Mouse (Mus musculus) brain, adult 2 months (tissue): ENCODE results near the gene Enpp1.
A peak's percentile ranks its signal among the peaks of the same experiment; 100 is the strongest.

Experiments
- DNase-seq: peaks from one replicate; pipeline ENCODE4 v3.0.0; 2011; ENCODE audit warnings: low read depth, low spot score

The Enpp1 gene

DNA sequence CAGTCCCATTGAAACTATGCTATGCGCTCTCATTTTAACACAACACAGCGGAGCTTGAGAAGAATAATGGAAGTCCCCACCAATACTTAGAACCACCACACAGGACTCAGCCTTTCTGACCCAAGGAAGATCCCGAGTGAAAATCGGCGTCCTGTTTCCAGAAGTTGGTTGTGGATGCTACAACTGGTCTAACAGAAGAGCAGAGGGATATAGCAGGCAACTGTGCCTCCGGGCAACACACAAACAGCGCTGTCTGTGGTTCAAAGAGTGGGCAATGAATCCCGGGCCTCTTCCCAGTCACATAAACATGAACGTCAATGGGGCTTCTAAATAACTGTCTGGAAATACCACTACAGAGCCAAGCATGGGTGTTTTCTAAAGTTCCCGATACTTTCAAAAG is 888 bp downstream of the Enpp1 start:
- no peak for DNase-seq

DNA sequence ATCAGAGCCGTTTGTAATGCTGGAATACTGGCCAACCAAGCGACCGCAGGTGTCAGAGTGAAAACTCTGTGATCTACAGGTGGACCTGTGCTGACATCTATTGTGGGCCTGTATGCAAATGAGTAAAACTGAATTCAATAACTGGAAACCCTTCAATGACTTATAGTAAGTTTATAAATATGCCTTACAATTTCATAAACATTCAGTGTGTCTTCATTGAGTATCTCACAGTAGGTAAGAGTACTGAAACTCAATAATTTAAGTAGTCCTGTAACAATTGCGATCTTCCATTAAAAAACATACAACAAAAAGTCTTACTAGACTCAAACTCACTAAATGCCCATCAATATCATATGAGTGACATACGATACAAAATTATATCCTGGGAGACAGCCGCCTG is 1.6 kb downstream of the Enpp1 start:
- DNase-seq, result no peak

DNA sequence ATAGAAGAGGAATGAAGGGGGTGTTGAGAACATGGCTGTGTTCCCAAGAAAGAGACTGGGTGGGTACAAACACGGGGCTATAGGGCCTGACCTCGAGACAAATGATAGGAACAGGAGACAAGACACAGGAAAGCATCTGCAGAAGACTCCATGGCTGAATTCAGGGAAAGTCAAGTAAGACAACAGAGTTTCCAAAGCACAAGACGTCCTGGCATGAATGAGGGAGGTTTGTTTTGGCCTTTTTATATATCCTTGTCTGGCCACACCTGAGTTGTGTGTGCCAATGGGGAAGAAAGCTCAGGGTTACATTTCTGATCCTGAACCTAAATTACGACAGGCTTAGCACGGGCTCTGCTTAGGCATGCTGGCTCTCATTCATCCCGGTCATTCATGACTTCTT is 4.2 kb downstream of the Enpp1 start:
- no peak for DNase-seq

DNA sequence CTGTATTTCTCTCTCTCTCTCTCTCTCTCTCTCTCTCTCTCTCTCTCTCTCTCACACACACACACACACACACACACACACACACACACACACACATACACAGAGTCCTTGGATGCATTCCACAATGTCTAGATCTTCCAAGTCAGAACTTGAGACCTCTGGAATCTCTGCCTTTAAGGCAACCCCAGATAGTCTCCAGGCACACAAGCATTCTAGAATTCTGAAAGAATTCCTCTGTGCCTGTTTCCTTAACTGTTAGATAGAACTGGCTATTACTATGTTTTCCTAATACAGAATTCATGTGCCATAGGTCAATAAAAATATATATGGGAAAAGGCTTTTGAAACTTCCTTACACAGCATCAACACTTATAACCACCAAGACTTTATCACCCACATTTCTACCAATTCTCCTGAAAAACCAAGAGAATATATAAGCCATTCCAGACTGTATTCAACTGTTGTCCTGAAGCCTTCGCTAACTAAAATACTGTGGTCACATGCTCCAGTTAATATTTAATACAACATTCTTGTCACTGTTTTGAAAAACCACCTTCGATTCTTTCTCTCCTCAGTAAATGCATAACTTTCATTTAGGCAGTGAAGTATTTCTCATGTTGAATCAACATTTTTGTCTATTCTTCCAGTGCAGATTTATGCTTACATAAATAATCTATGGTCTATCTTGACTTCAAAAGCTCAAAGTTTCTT is 5.4 kb downstream of the Enpp1 start:
- no peak for DNase-seq

DNA sequence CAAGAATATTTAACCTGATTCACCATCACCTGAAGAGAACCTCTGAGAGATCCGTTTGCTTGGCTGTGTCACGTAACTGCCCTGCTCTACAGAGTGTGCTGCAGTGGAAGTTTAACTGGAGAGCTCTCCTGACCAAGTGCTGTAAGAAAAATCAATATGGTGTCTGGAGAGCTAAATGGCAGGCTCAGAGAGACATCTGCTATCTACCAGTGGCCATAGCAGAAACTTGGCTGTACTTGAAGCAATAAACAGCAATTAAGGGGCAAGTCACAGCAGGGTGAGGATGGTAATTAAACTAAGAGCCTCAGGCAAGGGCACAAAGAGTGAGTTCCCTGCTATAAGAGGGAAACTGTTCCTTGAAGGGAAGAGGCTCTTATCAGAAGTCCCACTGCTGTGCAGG is 9.3 kb downstream of the Enpp1 start:
- DNase-seq, result peak; percentile 46

DNA sequence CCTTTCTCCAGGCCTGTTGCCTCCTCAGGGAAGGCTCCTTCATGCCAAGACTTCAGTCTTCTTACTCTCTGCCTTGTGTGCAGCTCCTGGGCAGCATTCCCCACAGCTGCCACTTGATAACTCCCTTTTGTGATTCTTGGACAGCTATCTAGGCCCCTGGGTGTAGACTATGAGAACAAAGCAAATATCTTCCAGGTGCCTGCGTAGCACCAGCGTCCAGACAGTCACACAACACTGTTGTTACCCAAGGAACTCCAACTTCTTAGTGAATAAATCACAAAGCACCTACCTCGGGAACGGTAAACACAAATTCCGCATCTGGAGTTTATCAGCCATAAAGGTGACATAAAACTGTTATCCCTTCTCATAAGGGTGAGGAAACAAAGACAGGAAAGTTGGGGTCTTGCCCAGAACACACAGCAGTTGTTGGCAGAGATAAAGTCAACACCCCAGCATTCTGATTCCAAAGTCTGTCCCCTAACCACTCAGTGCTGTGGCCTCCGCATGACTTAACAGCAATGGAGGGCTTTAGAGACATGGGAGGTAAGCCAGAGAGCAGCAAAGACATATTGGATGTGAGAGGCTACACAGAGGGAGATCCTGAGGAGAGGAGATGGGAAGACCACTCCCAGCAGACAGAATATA is 13.7 kb downstream of the Enpp1 start:
- DNase-seq, result no peak

DNA sequence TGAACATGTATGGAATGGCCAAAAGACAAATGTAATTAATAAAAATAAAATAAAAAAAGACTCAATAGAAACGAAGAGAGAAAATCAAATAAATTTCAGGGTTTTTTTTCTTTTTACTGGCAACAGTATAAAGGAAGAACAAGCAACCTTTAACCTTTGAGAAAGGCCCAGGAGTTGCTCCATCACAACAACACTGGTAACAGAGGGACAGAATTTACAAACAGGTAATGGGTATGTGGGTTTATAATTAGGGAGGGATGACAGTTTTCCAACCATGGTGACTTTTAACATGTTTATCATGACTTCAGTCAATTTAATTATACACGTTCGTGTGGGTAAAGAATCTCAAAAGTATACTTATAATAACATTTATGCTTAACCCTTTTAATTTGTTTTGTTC is 15.2 kb downstream of the Enpp1 start:
- DNase-seq, result no peak

DNA sequence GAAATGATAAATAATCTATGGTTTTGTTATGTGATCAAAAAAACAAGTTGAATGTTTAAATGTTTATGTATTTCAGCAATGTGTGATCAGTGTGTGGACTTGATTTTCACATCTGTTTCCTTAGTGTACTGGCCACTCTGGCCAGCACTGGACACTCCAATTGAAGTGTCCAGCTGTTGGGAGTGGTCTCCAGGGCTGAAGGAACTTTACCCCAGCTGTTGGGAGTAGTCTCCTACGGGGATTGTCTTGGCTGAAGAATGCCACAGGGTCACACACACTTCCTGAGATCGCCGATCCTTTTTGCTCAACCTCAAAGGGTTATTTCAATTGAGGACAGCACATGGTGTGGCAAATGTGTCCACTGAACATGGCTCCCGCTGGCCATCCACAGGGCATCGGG is 16.2 kb downstream of the Enpp1 start:
- DNase-seq, result no peak

DNA sequence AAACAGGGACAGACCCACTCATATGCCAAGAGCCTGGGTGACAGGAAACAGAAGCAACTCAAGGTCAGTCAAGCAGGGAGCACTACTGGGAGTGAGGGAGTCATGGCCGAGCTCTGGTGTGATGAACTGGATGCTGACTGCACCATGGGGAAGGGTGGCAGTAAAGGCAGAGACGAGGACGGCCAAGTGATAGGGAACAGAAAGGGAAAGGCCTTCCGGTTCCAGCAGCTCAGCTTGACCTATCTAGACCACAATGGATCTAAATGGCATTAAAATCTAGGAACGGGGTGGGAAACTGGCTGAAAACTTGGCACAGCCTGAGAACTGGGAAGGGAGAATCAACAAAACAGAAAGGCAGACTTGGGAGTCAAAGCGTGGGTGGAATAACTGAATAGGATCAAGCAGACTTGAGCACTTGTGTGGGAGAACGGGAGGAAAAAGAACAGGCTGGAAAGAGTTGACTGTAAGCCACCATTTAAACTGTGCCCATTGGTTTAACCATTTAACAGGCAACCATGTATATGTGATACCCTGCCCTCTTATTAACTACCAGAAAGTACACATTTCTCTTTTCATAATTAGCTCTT is 29.3 kb downstream of the Enpp1 start:
- DNase-seq, result peak; percentile 70

DNA sequence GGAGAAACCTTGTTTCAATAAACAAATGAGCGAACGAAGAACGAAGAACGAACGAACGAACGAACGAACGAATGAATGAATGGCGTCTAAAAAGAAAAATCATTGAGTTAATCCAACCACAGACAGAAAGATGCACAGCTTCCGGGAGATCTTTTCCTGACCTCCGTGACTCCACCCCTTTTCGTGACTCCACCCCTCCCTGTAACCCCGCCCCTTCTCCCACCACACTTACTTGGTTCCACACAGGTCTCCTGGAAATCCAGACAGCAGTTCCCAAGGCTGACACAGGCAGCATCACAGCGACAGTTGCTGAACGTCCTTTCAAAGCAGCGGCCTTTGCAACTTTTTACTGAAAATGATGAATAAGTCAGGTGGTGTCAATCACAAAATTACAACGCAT is 34.3 kb downstream of the Enpp1 start:
- DNase-seq, result no peak

DNA sequence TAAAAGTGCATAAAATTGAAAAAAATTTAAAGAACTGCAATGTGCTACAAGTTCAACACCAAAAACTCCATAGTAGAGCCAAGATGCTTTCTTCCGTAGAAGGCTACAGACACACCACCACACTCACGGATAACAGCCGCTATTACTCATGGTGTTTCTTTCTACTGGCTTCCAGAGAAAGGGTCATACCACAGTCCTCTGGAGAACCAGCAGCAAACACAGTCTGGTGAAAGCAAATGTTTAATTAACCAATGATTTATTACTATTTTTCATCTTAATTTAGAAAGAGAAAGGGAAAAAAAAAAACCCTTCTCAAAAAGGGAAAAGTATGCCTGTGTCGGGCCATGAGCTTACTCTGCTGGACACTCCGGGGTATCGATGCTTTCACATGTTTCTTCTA is 37.7 kb downstream of the Enpp1 start:
- no peak for DNase-seq

DNA sequence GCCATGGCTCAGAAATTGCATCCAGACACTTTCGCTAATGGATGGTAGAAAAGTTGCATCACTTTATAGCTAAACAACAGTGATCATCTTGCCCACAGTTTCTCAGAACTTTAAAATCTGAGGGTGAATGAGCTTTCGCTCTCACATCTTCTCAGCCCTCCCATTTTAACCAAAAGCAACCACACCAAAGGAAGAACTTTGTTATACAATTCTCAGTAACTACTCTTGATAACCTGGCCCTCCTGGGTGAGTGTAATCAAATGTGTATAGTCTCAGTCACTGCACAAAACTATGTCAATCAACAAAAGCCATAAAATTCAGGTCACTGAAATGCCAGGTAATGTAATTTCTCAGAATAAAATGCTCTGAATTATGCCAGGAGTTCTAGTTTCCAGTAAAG is 39.0 kb downstream of the Enpp1 start:
- DNase-seq, result no peak

DNA sequence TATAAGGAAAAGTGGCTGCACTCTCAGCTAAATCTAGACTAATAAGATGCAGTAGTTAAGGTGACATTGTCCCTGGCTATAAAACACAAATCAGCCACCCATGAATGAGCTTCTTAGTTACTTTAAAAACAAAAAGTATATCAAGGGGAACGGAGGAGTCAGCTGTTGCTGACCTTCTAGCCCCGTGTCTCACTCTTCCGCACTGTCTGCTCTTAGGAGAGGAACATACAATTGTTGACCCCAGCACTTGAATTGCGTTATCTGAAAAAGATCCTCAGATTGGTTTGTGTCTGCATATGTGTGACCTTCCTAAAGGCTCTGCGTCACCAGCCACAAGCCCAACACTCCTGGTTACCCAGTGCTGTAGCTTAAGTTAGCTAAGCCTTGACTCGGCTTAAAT is 41.4 kb downstream of the Enpp1 start:
- no peak for DNase-seq

DNA sequence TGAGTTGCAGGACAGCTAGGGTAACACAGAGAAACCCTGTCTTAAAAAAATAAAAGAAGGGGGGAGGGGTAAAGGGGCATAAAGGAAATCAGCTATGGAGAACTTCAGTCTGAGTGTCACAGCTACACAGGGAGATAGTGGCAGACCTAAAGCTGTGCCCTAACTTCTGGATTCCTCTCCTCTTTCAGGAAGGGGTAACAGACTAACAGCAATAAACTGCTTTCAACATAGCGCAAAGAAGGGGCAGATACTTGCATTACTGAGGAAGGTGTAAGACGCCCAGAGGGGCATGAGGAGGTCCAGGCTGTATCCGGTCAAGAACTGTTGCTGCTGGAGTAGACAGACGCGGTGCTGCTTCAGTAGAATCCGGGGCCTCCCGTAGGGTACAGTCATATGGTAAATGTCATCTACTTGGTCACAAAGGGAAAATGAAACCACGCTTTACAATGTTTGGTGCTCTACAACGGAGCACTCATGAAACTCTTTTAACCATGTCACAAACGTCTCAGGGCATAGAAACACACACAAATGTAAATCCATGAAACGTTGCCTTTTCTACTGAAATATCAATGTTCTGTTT is 60.9 kb downstream of the Enpp1 start:
- no peak for DNase-seq

DNA sequence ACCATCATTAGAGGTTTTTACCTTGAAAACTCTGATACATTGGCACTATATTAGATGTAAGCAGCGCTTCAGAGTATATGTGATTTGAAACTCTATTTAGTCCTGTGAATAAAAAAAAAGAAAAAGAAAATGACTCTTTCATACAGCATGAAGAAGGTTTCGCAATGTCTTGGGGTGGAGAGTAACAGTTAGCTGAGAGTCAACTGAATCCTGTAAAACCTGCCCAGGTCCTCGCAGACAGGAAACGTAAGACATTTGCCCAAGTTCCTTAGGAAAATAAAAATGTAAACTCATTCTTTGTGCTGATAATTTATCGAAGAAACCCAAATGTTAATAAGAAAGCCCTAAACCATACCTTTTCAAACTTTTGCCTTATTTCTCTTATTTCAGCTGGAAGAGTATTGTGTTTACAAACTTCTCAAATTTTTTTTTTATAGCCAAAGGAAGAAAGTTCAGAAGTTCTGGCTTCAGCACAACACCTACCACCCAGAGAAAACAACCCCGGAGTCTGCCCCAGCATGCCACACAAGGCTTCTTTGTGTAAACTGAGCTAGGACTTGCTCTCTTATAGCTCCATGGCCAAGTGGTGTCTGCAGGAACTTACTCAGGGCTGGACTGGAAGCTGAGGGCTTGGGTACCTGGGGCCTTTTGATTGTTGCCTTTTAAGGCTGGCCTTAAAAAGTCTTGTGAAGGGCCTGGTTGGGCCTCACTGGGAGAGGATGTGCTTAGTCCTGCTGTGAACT is 63.8 kb downstream of the Enpp1 start:
- DNase-seq, result no peak

DNA sequence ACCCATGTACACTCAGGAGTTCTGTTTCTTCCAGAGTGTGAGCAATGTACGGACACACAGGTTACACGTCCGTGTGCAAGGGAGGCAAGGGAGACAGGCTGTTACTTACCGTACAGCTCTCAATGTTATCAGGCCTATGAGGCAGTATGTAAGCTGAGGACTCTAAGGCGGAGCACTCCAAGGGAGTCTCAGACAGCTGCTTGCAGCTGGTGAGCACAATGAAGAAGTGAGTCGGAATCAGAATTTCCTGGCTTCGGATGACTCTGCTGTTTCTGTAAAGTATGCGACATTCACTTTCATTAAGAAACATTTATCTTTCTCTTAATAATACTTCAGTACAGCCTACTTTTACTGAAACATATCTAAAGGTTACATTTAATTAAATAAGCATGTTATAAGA is 66.8 kb downstream of the Enpp1 start:
- DNase-seq, result no peak

DNA sequence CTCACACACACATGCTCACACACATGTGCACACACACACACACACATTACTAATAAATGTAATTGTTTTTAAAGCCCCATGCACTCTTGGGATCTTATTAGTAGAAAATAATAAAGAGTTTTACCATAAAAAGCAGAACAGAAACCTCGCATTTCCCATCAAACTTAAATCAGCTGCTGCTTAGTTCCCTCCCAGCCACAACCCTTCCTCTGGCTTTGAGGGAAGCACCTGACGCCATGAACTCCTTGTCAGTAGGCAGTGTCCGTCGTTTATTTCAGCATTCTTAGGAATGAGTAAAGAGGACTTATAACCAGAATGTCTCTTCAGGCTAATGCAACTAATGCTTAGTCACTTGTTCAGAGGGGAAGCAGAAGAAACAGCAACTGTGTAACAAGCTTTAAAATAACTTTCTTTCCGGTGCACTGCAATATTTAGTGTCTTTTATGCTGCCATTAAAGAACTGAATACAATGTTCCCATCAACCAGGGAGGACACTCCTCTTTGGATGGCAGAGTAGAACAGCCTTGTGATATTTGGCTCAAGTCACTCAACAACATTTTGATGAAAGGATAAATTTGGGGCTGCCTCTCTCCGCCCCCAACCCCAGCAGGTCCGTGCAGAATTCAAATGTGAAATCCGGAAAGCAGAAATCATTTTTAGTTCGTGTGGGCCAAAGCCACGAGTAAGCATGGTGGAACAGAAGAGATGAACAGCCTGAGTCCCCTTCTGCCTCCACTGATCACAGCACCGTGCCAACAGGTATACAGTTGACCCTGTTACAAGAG is 69.0 kb downstream of the Enpp1 start:
- peak; percentile 11 for DNase-seq

DNA sequence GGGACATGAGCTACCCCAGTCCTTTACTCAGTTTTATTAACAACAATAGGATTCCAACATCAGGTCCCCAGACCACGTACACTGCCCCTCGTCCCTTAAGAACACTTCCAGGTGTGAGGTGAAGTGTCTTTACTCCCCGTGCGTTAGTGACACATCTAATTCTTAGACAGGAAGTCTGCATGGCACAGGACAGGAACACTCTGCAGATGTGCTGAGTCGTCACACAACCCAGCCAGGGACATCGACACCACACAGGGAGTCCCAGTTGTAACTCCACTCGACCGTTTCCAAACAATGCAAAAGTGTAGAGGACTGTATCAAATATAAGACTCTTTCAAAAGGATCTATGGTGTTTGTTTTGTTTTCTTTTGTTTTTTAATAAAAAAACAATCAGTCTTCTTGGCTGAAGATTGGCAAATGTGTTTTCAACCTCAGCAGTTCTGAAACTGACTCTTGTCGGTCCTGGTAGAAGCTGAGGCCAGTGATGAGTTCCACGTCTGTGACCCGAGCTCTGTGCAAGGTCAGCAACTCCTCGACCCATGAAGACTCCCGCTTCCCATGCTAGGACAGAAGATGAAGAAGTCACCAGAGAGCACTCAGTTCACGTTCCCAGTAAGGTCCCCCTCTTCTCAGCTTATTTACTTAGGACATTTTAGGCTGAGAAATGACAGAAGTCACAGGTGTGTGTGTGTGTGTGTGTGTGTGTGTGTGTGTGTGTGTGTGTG is 70.4 kb downstream of the Enpp1 start:
- DNase-seq, result no peak

DNA sequence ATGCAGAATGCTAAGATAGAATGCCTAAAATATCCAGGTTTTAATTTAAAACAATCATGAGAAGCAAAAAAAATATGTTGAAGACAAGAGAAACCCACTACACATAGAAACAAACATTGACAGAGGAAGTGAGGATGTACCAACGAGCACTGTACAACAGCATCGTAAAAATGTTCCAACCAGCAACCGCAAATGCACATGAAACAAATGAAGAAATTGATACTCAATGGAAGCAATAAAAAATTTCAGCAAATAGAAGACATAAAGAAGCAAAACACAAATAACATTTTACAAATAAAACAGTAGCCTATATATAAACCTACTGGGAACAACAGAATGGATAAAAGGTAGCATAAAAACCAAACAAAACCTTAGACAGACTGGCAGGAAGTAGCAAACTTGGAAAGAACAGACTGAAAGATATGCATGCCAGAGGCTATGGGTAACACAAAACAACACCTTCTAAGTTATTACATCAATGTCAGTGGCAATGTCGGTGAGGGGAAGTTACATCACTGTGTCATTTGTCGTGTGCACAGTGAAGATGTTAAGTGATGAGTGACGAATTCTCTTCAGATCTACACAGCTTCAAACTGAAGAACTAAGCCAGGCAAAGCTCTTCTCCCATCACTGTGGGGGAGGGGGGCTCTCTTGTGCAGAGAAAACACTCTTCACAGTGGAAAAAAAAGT is 71.6 kb downstream of the Enpp1 start:
- no peak for DNase-seq

DNA sequence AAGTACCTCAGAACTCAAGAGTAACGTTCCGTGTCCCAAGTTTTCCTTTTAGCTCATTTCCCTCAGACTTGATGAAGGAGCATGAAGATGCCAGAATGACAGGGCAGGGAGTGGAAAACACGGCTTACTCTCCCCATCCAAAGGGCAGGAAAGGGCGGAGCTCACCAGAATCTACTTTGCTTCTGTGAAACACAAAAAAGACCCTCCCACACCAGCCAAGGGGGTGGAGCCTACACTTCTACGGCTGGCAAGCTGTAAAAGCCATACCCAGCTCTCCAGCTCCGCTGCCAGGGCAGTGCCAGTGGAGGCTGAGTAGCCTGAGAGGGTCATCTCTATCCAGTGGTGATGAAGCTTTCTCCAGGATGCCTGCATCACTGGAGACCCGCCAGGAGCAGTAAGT is 72.4 kb downstream of the Enpp1 start:
- no peak for DNase-seq
